Mouse (Mus musculus) heart, postnatal 36 days (tissue): ENCODE data around the gene Pdcd1. TPM values are rescaled to one million over a fixed set of nuclear protein-coding genes. Genes with fewer than 3 reads are reported as not detected.
"Not testable (repeated sequence)": the region's sequence is repeated elsewhere in the genome, so short reads cannot be mapped to it uniquely, and the experiment has no call there.

Source experiments
- DNase-seq, 2 experiments: peaks; one replicate each; pipeline ENCODE4 v3.0.0; 2021 to 2022
- intact Hi-C: fragments of 180-260 bp; cut with DNase I; formaldehyde crosslinking; loops from one replicate; pipeline ENCODE4 v1.15.1; 2025
- total RNA-seq, 2 experiments: library from RNA; stranded (reverse); gene quantifications; 2 replicates each; pipeline ENCODE4 v1.2.3; 2021

Gene Pdcd1
- not detected for total RNA-seq

DNA sequence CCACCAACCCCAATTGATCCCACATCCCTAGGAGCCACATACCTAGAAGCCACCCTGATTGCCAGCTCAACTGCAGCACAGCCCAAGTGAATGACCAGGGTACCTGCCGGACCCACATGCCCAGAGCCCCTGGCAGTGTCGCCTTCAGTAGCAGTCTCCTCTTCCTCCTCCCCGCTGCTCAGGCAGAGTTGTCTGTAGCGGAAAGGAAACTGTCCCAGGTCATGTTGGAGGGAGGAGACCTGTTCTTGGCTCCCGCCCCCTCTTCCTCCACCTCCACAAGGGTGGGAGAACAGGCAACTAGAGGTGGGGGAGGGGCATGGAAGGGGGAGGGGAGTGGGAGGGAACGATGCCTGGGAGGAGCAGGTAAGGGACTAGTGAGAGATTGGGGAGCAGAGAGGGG is at the start of gene Pdcd1:
Pdcd1 (minus strand) TSS at position 181 of the 400 bp plus-strand sequence.
- DNase-seq, result no peak
- intact Hi-C loops, result no loop called here

GRCm38 (mm10) chr1:94091788-94092187 is 39.4 kb upstream of the Pdcd1 start:
- DNase-seq, result no peak
- intact Hi-C loops, result no loop called here

- intact Hi-C loops, result no loop called here
- DNase-seq, result no peak
Measured at GRCm38 (mm10) chr1:94086311-94086898, 34.1 kb upstream of the Pdcd1 start.

- intact Hi-C loops, result no loop called here
- DNase-seq, result no peak
Measured at GRCm38 (mm10) chr1:94085324-94086105, 33.2 kb upstream of the Pdcd1 start.

DNA sequence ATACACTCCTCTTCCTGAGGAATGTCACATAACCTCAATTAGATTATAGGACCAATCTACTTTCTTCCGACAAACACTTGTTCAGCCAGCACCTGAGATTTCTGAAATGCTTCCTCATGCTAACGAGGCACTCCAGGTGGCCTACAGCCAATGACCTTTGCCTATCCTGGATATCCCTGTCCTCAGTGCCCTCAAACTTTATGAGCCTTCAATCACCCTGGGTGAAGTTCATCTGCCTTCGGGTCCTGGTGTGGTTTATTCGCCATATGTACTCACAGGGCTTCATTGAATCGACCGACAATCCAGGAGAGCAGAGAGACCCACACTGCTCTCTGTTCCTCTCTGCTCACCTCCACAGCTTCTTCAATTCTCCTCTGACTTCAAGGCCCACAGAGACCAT is 29.4 kb upstream of the Pdcd1 start:
- no peak for DNase-seq
- intact Hi-C loops, result no loop called here

DNA sequence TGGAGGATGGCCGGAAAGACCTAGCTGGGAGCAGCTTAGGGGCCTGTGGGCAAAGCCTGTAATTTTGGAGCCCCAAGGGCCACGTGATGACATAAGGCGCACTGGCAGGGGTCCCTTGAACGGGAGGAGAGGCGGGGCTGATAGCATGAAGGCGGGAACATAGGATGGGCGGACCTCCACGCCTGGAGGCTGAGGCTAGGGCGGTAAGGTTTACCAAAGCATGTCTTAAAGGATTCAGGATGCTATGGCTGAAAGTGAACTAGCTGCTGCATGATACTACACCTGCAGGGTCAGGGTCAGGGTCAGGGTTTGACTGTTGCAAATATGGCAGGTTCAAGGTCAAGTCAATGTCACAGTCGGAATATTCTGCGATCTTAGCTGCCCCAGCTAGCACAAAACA is 28.8 kb upstream of the Pdcd1 start:
- intact Hi-C loops, result no loop called here
- DNase-seq, result no peak

DNA sequence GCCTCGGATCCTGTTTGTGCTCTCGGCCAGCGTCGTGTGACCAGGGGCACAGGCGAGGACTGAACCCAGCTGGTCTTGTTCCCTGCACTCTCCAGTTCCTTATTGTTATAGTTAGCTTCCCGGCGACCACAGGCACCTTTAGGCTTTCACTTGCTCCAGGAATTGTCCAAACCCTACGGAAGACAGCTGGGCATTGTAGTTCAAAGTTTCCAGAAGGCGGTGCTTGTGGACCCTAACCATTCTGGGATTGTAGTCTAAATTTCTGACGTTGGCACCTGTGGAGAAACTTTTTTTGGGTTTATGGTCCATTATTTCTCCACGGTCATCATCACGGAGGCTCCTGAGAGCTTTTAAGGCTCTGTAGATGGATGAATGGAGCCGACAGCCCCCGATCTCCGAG is 28.4 kb upstream of the Pdcd1 start:
- DNase-seq, result no peak
- intact Hi-C loops, result no loop called here

GRCm38 (mm10) chr1:94078835-94079440 is 26.6 kb upstream of the Pdcd1 start:
- intact Hi-C loops, result loop anchor here (1.0 to 10.0 kb wide), 2 partner anchors 45 to 244 kb away; no protein-coding TSS in a partner anchor
- peak; percentile 79 to 85 for DNase-seq

- intact Hi-C loops, result loop anchor here (10.0 kb wide), 1 partner anchor 244 kb away; no protein-coding TSS in a partner anchor
- no peak for DNase-seq
Measured at GRCm38 (mm10) chr1:94078314-94078713, 26.0 kb upstream of the Pdcd1 start.

DNA sequence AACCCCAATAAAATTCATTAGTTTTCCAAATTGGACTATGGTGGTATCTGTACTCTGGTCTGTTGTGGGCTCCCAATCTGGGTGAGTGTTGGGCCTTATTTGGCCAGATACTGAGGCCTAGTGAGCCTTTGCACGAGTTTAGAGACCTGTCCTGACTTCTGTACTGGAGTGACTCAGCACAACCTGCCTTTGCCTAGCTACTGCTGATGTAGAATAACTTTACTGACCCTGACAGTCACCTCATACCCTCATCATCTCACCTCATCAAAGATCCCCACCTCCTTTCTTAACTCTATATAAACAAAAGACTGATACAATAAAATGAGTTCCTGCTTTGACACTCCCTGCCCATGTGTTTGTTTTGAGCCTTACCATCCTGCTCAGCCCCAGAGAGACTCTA is 24.3 kb upstream of the Pdcd1 start:
- intact Hi-C loops, result loop anchor here (10.0 kb wide), 1 partner anchor 242 kb away; no protein-coding TSS in a partner anchor
- DNase-seq, result no peak

DNA sequence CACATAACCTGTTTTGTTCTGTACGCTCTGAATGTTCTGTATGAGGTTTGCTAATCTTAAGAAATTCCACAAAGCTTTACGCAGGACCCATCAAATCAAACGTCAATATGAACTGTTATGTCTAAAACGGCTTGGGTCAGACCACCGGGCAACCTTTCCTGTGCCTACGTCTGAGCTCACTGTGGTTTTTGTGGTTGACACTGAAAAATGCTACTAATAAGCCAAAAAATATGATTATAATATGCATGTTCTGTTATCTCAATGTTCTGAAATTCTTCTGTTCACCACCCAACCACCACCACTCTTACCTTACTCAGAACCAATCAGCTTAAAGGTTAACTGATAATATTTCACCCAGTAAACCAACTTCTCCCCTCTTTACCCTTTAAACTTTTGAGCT is 22.4 kb upstream of the Pdcd1 start:
- intact Hi-C loops, result loop anchor here (10.0 kb wide), 1 partner anchor 240 kb away; no protein-coding TSS in a partner anchor
- no peak for DNase-seq

DNA sequence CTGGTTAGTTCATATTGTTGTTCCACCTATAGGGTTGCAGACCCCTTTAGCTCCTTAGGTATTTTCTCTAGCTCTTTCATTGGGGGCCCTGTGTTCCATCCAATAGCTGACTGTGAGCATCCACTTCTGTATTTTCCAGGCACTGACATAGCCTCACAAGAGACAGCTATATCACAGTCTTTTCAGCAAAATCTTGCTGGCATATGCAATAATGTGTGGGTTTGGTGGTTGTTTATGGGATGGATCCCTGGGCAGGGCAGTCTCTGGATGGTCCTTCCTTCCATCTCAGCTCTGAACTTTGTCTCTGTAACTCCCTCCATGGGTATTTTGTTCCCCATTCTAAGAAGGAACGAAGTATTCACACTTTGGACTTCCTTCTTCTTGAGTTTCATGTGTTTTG is 5.9 kb upstream of the Pdcd1 start:
- intact Hi-C loops, DNase-seq: not testable (repeated sequence)

DNA sequence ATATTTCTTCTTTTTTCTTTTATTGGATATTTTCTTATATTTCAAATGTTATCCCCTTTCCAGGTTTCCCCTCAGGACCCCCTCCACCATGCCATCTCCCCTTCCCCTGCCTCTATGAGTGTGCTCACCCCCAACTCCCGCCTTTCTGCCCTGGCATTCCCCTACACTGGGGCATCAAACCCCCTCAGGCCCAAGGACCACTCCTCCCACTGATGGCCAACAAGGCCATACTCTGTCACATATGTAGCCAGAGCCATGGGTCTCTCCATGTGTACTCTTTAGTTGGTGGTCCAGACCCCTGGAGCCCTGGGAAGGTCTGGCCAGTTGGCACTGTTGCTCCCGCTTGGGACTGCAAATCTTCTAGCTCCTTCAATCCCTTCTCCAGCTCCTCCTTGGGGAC is 5.0 kb upstream of the Pdcd1 start:
- intact Hi-C loops, result no loop called here
- no peak for DNase-seq

- intact Hi-C loops, result no loop called here
- no peak for DNase-seq
Measured at GRCm38 (mm10) chr1:94055966-94056365, 3.6 kb upstream of the Pdcd1 start.

GRCm38 (mm10) chr1:94054481-94054880 is 2.1 kb upstream of the Pdcd1 start:
- no peak for DNase-seq
- intact Hi-C loops, result no loop called here

DNA sequence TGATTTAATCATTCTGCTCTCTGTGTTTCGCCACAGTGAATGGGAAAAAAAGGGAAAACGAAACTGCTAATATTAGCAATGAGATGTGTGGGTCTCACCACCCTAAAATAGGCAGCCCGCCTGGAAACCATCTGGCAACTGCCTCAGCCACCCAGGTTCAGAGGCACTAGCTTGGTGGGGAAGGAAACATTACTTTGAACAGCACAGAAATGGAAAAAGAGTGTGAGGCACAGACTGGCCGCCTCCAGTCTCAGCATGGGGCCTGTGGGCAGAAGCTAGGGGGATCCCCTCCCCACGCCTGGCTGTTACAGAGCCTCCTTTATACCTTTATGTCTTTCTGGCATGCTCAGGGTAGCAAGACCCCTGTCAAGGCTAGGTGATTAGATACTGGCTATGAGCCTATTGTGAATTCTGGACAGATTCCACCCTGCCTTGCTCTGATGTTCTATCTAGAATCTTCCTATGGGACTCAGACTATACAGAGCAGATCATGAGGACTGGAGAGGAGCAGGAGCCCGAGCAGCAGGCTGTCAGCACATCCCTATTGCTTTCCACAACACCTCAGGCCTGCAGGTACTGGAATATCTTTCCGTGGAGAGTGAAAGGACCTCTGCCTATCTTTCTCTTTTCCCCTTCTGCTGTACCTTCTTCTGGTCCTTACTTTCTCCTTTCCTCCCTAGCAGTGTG is 1.3 kb upstream of the Pdcd1 start:
- DNase-seq, result no peak
- intact Hi-C loops, result no loop called here

DNA sequence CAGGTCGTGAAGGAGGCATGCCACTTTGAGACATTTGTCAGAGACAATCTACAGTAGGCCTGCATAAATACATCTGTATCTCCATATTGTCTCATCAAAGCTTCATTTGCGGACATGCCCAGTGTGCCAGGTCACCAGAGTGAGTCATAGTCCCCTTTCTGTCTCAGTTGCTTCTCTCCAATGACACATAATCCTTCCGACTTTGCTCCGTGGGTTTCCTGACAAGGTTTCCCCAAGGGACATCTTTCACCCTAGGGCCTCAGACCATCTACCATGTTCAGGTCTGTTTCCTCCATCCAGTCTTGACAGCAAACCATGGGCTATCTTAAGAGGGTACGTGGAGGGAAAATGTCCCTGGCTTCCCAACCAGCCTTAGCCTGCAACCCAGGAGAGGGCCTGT is 1.2 kb downstream of the Pdcd1 start:
- intact Hi-C loops, result no loop called here

DNA sequence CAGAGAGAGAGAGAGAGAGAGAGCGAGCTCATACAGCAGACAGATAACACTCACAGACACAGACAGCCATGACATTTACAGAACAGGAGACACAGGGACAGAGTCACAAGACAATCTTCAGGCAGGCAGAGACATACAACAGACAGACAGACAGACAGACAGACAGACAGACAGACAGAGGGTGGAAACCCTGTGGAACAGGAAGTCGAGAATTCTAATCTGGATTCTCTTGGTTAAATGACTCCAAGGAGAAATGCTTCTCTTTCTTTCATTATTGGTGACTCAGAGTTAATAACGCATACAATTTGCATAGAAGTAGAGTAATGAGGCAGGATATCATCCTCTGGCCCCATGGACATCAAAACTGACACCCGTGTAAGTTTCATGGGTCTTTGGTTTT is 5.8 kb downstream of the Pdcd1 start:
- no peak for DNase-seq
- intact Hi-C loops, result no loop called here

More for the DNA sequence above, 1.2 kb downstream of the Pdcd1 start:
- no peak for DNase-seq

GRCm38 (mm10) chr1:94045559-94045958 is 6.8 kb downstream of the Pdcd1 start:
- no peak for DNase-seq
- intact Hi-C loops, result no loop called here

GRCm38 (mm10) chr1:94040391-94040790 is 12.0 kb downstream of the Pdcd1 start:
- no peak for DNase-seq
- intact Hi-C loops, result no loop called here
